ENCODE assay signal across 7 mouse cellular contexts in genomic region chr17:83351119-83351531, GRCm38 (mm10). TPM values are rescaled to one million over a fixed set of nuclear protein-coding genes. Genes with fewer than 3 reads are reported as not detected.
A peak's percentile ranks its signal among the peaks of the same experiment; 100 is the strongest.
DNase-seq lines count a peak whose midpoint lies in the region; ATAC-seq lines count a peak whose summit lies in the region.

No protein-coding gene starts in this region.

- peak overlapping the region; percentile 90 for H3K27ac ChIP-seq in kidney, embryonic 16.5 days (ENCODE audit: low read length)
- peak overlapping the region; percentile 85 for H3K27ac ChIP-seq in forebrain, embryonic 13.5 days
- peak overlapping the region; percentile 86 for H3K27ac ChIP-seq in neural tube, embryonic 15.5 days (replicated peaks)

- peaks cover 21% of the 10 kb centered on the region for H3K4me1 ChIP-seq in kidney, embryonic 16.5 days (ENCODE audit: insufficient read depth, low read length)
- H3K4me1 ChIP-seq in forebrain, embryonic 13.5 days, result peaks cover 26% of the 10 kb centered on the region
- H3K4me1 ChIP-seq in neural tube, embryonic 15.5 days, result peaks cover 29% of the 10 kb centered on the region

- H3K27me3 ChIP-seq in kidney, embryonic 16.5 days (ENCODE audit: insufficient read depth, low read length), result no peaks in the 10 kb centered on the region
- H3K27me3 ChIP-seq in forebrain, embryonic 13.5 days, result no peaks in the 10 kb centered on the region
- H3K27me3 ChIP-seq in neural tube, embryonic 15.5 days (replicated peaks), result no peaks in the 10 kb centered on the region

- no peak for DNase-seq in kidney, adult 18-20 months
- peak; percentile 19 for DNase-seq in liver
- DNase-seq in retina, embryonic 14.5 days (ENCODE audit: low spot score), result no peak

- under 1% methylated on average over 23 of the region's 57 CpGs for WGBS in kidney, embryonic 16.5 days
- under 1% methylated on average over 42 of the region's 57 CpGs for WGBS in forebrain, embryonic 13.5 days
- 0% methylated on average over 26 of the region's 57 CpGs for WGBS in neural tube, embryonic 15.5 days

- H3K36me3 ChIP-seq in kidney, embryonic 16.5 days (ENCODE audit: insufficient read depth, low read length), result no peaks in the 10 kb centered on the region
- H3K36me3 ChIP-seq in forebrain, embryonic 13.5 days (ENCODE audit: poor library complexity, severe bottlenecking), result no peaks in the 10 kb centered on the region
- no peaks in the 10 kb centered on the region for H3K36me3 ChIP-seq in neural tube, embryonic 15.5 days

- H3K9me3 ChIP-seq in kidney, embryonic 16.5 days (ENCODE audit: low read length), result no peaks in the 10 kb centered on the region
- H3K9me3 ChIP-seq in forebrain, embryonic 13.5 days (replicated peaks), result 0 out of 2 replicates have a peak, but pooled peaks cover 3% of the 10 kb centered on the region
- H3K9me3 ChIP-seq in neural tube, embryonic 15.5 days (replicated peaks), result no peaks in the 10 kb centered on the region

- H3K9ac ChIP-seq in kidney, embryonic 16.5 days (replicated peaks; ENCODE audit: low read length), result peak overlapping the region; percentile 94
- H3K9ac ChIP-seq in forebrain, embryonic 13.5 days, result peak overlapping the region; percentile 89
- H3K9ac ChIP-seq in neural tube, embryonic 15.5 days (replicated peaks), result peak overlapping the region; percentile 94

- peak; percentile 78 for ATAC-seq in kidney, embryonic 16.5 days (ENCODE audit: low FRiP score, low TSS enrichment)
- ATAC-seq in activated CD4-positive, CD25-positive, alpha-beta regulatory T cell, adult 4 months, result peak; percentile 5
- peak; percentile 77 for ATAC-seq in forebrain, embryonic 13.5 days
- peak; percentile 82 for ATAC-seq in neural tube, embryonic 15.5 days (ENCODE audit: low FRiP score)

- H3K4me3 ChIP-seq in kidney, embryonic 16.5 days (ENCODE audit: low read length), result peak overlapping the region; percentile 79
- peak overlapping the region; percentile 80 for H3K4me3 ChIP-seq in forebrain, embryonic 13.5 days
- peak overlapping the region; percentile 77 for H3K4me3 ChIP-seq in neural tube, embryonic 15.5 days (replicated peaks)

- H3K4me2 ChIP-seq in kidney, embryonic 16.5 days (replicated peaks; ENCODE audit: low read depth, low read length), result peak overlapping the region; percentile 67
- peak overlapping the region; percentile 77 for H3K4me2 ChIP-seq in forebrain, embryonic 13.5 days
- peak overlapping the region; percentile 63 for H3K4me2 ChIP-seq in neural tube, embryonic 15.5 days

RNA-seq across cellular contexts. Expression of gene Eml4, which starts 0.4 kb away (rescaled TPM):
- 34.4 and 36.2 TPM in 2 replicates for polyA plus RNA-seq in kidney, embryonic 16.5 days (2015; fragmentation: Nextera tagmentation; extraction: Ambion mirVana)
- 10 to 100 TPM; 14.0 to 15.2 TPM for polyA plus RNA-seq in activated CD4-positive, CD25-positive, alpha-beta regulatory T cell, adult 4 months (2017; shearing (Covaris generic))
- 26.7 and 30.1 TPM in 2 replicates for polyA plus RNA-seq in forebrain, embryonic 13.5 days (2015; fragmentation: Nextera tagmentation; extraction: Ambion mirVana)
- 28.8 and 29.9 TPM in 2 replicates for polyA plus RNA-seq in neural tube, embryonic 15.5 days (2015; fragmentation: Nextera tagmentation; extraction: Ambion mirVana)

Comparison
In these comparisons a context has a peak if more than half of its experiments do, and no peak if none do; other contexts are left out.
1. ATAC-seq: peak in every context shown above with its lines; median percentile 82 in neural tube, embryonic 15.5 days; 78 in kidney, embryonic 16.5 days; 77 in forebrain, embryonic 13.5 days; 5 in activated CD4-positive, CD25-positive, alpha-beta regulatory T cell, adult 4 months.